Mouse (Mus musculus) forebrain, embryonic 16.5 days (tissue): ENCODE measurements at regions not wholly inside any gene's neighbourhood (a gene's known extent, or its start where the extent isn't known, plus 50 kb on each side); places are given as distances from the start of the nearest gene placed in this dataset.
A peak's percentile ranks its signal among the peaks of the same experiment; 100 is the strongest.
"Not testable (repeated sequence)": the region's sequence is repeated elsewhere in the genome, so short reads cannot be mapped to it uniquely, and the experiment has no call there.

Experiments used
- ATAC-seq: fragments of 200-750 bp; cut with Nextera tagmentation; 2 replicates; pipeline ENCODE4 v1.8.0; 2017; ENCODE audit warnings: mild to moderate bottlenecking, moderate library complexity
- H3K27ac ChIP-seq: fragments of 300-500 bp; sonication (generic); 2 replicates; pipeline ENCODE4 v1.5.1; 2014; ENCODE audit warnings: low read length, control low read depth
- H3K27me3 ChIP-seq: fragments of 300-500 bp; sonication (generic); replicated peaks from 2 replicates; pipeline ENCODE4 v1.6.1; 2014; ENCODE audit warnings: low read length; ENCODE audit not compliant: control insufficient read depth, insufficient read depth
- H3K36me3 ChIP-seq: fragments of 300-500 bp; sonication (generic); 2 replicates; pipeline ENCODE4 v1.6.1; 2014; ENCODE audit not compliant: control insufficient read depth, insufficient read depth
- H3K4me1 ChIP-seq: fragments of 300-500 bp; sonication (generic); replicated peaks from 2 replicates; pipeline ENCODE4 v1.6.1; 2014; ENCODE audit warnings: low read length; ENCODE audit not compliant: control insufficient read depth, insufficient read depth
- H3K4me2 ChIP-seq: fragments of 300-500 bp; sonication (generic); 2 replicates; pipeline ENCODE4 v1.6.1; 2014; ENCODE audit warnings: mild to moderate bottlenecking, low read length, control low read depth
- H3K4me3 ChIP-seq: fragments of 300-500 bp; sonication (generic); replicated peaks from 2 replicates; pipeline ENCODE4 v1.5.1; 2014; ENCODE audit warnings: mild to moderate bottlenecking, low read length, control low read depth
- H3K9ac ChIP-seq: fragments of 300-500 bp; sonication (generic); replicated peaks from 2 replicates; pipeline ENCODE4 v1.6.1; 2014; ENCODE audit warnings: low read depth, low read length, control low read depth
- H3K9me3 ChIP-seq: fragments of 300-500 bp; sonication (generic); 2 replicates; pipeline ENCODE4 v1.6.1; 2016; ENCODE audit warnings: low read length; ENCODE audit not compliant: control insufficient read depth
- WGBS: fragments of 180-500 bp; shearing (Covaris S2); extraction: QIAGEN DNeasy Blood & Tissue Kit; methylation state at CpG from one replicate; pipeline ENCODE4 v1.1.7; 2014; 5-methylcytosine and 5-hydroxymethylcytosine counted together

- H3K27ac ChIP-seq, result no peak overlapping the region
- no peaks in the 10 kb centered on the region for H3K4me1 ChIP-seq
- H3K4me3 ChIP-seq, result no peak overlapping the region
- no peaks in the 10 kb centered on the region for H3K27me3 ChIP-seq
- 78% methylated on average over 6 of the region's 6 CpGs for WGBS
- no peaks in the 10 kb centered on the region for H3K36me3 ChIP-seq
- H3K4me2 ChIP-seq, result no peak overlapping the region
- no peak overlapping the region for H3K9ac ChIP-seq
- ATAC-seq, result no peak
- peaks cover 2% of the 10 kb centered on the region; the same call in 1 of the 2 replicates for H3K9me3 ChIP-seq
Measured at GRCm38 (mm10) chr16:30712570-30712969, 113.0 kb downstream of the Fam43a start.

- H3K9me3 ChIP-seq, H3K4me1 ChIP-seq, H3K27me3 ChIP-seq, H3K9ac ChIP-seq, H3K27ac ChIP-seq, H3K4me3 ChIP-seq, H3K4me2 ChIP-seq, ATAC-seq, H3K36me3 ChIP-seq: not testable (repeated sequence)
Measured at GRCm38 (mm10) chr16:30717577-30717976, 118.1 kb downstream of the Fam43a start.

GRCm38 (mm10) chr16:30720791-30721190, 121.3 kb downstream of the Fam43a start:
- 76% methylated on average over 6 of the region's 6 CpGs for WGBS
- no peak overlapping the region for H3K27ac ChIP-seq
- H3K4me2 ChIP-seq, result no peak overlapping the region
- H3K9me3 ChIP-seq, result no peaks in the 10 kb centered on the region
- no peak for ATAC-seq
- no peak overlapping the region for H3K4me3 ChIP-seq
- H3K9ac ChIP-seq, result no peak overlapping the region
- no peaks in the 10 kb centered on the region for H3K27me3 ChIP-seq
- H3K4me1 ChIP-seq, result no peaks in the 10 kb centered on the region
- H3K36me3 ChIP-seq, result no peaks in the 10 kb centered on the region

- no peaks in the 10 kb centered on the region for H3K27me3 ChIP-seq
- H3K27ac ChIP-seq, result no peak overlapping the region
- H3K4me1 ChIP-seq, result no peaks in the 10 kb centered on the region
- no peak for ATAC-seq
- H3K9me3 ChIP-seq, result no peaks in the 10 kb centered on the region
- no peak overlapping the region for H3K4me2 ChIP-seq
- H3K36me3 ChIP-seq, result no peaks in the 10 kb centered on the region
- H3K9ac ChIP-seq, result no peak overlapping the region
- H3K4me3 ChIP-seq, result no peak overlapping the region
Measured at GRCm38 (mm10) chr16:30721223-30721622, 121.7 kb downstream of the Fam43a start.

GRCm38 (mm10) chr16:30722372-30722771, 122.8 kb downstream of the Fam43a start:
- Histone ChIP-seq H3K9ac (no peak overlapping the region), H3K36me3 (no peaks in the 10 kb centered on the region), H3K4me2 (no peak overlapping the region), H3K27me3 (no peaks in the 10 kb centered on the region), H3K9me3 (no peaks in the 10 kb centered on the region), H3K4me3 (no peak overlapping the region), H3K4me1 (no peaks in the 10 kb centered on the region), H3K27ac (no peak overlapping the region)
- 84% methylated on average over 3 of the region's 3 CpGs for WGBS
- ATAC-seq, result no peak

- Histone ChIP-seq H3K27me3 (no peaks in the 10 kb centered on the region), H3K4me2 (no peak overlapping the region), H3K9me3 (no peaks in the 10 kb centered on the region), H3K4me3 (no peak overlapping the region), H3K27ac (no peak overlapping the region), H3K9ac (no peak overlapping the region), H3K36me3 (no peaks in the 10 kb centered on the region), H3K4me1 (no peaks in the 10 kb centered on the region)
- no peak for ATAC-seq
- WGBS, result 100% methylated on average over 1 of the region's 1 CpGs
Measured at GRCm38 (mm10) chr16:30724591-30724990, 125.1 kb downstream of the Fam43a start.

- no peak overlapping the region for H3K4me3 ChIP-seq
- no peaks in the 10 kb centered on the region for H3K36me3 ChIP-seq
- H3K27me3 ChIP-seq, result no peaks in the 10 kb centered on the region
- H3K27ac ChIP-seq, result no peak overlapping the region
- H3K4me2 ChIP-seq, result no peak overlapping the region
- 55% methylated on average over 9 of the region's 9 CpGs for WGBS
- 0 out of 2 replicates have a peak, but pooled peaks cover 2% of the 10 kb centered on the region for H3K4me1 ChIP-seq
- H3K9ac ChIP-seq, result no peak overlapping the region
- ATAC-seq, result 0 out of 2 replicates have a peak, but pooled peaks have one; percentile 43
- no peaks in the 10 kb centered on the region for H3K9me3 ChIP-seq
Measured at GRCm38 (mm10) chr16:30732770-30733415, 133.4 kb downstream of the Fam43a start.

- no peak overlapping the region for H3K4me2 ChIP-seq
- H3K4me3 ChIP-seq, result no peak overlapping the region
- H3K9me3 ChIP-seq, result no peaks in the 10 kb centered on the region
- WGBS, result 86% methylated on average over 11 of the region's 11 CpGs
- no peaks in the 10 kb centered on the region for H3K36me3 ChIP-seq
- no peaks in the 10 kb centered on the region for H3K27me3 ChIP-seq
- no peak overlapping the region for H3K9ac ChIP-seq
- 0 out of 2 replicates have a peak, but pooled peaks have one; percentile 3 for ATAC-seq
- H3K27ac ChIP-seq, result no peak overlapping the region
- H3K4me1 ChIP-seq, result 0 out of 2 replicates have a peak, but pooled peaks cover 2% of the 10 kb centered on the region
Measured at GRCm38 (mm10) chr16:30733478-30733877, 134.0 kb downstream of the Fam43a start.

- Histone ChIP-seq H3K4me3 (no peak overlapping the region), H3K4me1 (0 out of 2 replicates have a peak, but pooled peaks cover 2% of the 10 kb centered on the region), H3K9me3 (no peaks in the 10 kb centered on the region), H3K9ac (no peak overlapping the region), H3K27ac (no peak overlapping the region), H3K4me2 (no peak overlapping the region), H3K36me3 (no peaks in the 10 kb centered on the region), H3K27me3 (no peaks in the 10 kb centered on the region)
- ATAC-seq, result no peak
- WGBS, result 53% methylated on average over 3 of the region's 3 CpGs
Measured at GRCm38 (mm10) chr16:30735360-30735759, 135.8 kb downstream of the Fam43a start.

- no peaks in the 10 kb centered on the region for H3K9me3 ChIP-seq
- no peak for ATAC-seq
- H3K27ac ChIP-seq, result no peak overlapping the region
- H3K4me3 ChIP-seq, result no peak overlapping the region
- no peak overlapping the region for H3K4me2 ChIP-seq
- WGBS, result 37% methylated on average over 7 of the region's 7 CpGs
- H3K4me1 ChIP-seq, result 0 out of 2 replicates have a peak, but pooled peaks cover 2% of the 10 kb centered on the region
- H3K9ac ChIP-seq, result no peak overlapping the region
- no peaks in the 10 kb centered on the region for H3K27me3 ChIP-seq
- H3K36me3 ChIP-seq, result no peaks in the 10 kb centered on the region
Measured at GRCm38 (mm10) chr16:30735969-30736368, 136.4 kb downstream of the Fam43a start.
